Comparison of ENCODE assay signal across 12 mouse cellular contexts in the genomic region with DNA sequence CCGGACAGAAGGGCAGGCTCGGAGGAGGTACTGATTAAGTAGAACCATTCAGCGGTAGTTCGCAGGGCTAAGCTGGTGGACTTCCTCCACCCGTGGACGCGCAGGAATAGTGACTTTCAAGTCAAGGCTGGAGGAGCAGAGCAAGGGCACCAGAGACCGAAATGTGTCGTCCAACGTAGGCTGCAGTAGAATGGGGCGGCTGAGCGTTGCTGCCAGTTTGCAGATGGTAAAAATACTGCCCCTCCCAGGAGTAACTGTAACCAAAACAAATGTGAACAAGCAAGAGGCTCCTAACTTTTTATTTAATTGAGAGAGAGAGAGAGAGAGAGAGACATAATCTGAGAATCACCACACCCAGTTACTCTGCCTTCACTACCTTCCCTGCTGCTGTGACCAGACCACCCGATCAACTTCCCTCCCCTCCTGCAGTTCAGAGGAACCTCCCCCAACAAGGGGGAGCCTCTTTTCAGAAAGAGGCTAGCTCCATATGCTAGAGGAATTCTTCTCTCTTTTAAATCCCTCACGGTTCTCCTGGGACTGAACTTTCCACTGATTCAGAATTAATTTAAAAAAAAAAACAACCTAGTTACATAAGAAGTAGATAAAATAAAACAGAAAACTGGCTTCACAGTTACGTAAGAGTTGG. TPM values are rescaled to one million over a fixed set of nuclear protein-coding genes. Genes with fewer than 3 reads are reported as not detected.
A peak's percentile ranks its signal among the peaks of the same experiment; 100 is the strongest.
DNase-seq lines count a peak whose midpoint lies in the region; ATAC-seq and TF ChIP-seq lines count a peak whose summit lies in the region.
"Had no signal": no experiment of that assay in that cellular context is flagged by ENCODE, and none has a peak within 500 bp of the region (broad histone marks: within the 10 kb centered on the region; RNA-seq: fewer than 3 reads in every experiment).

No protein-coding gene starts in this region.

- no peaks in the 10 kb centered on the region for H3K27me3 ChIP-seq in hindbrain, embryonic 10.5 days (ENCODE audit: insufficient read depth, poor library complexity, severe bottlenecking)
- H3K27me3 ChIP-seq in hindbrain, embryonic 13.5 days: no peaks in the 10 kb centered on the region
- 0 out of 2 replicates have a peak, but pooled peaks cover 3% of the 10 kb centered on the region for H3K27me3 ChIP-seq in E14TG2a.4 (ENCODE audit: insufficient read depth, low read length)
- H3K27me3 ChIP-seq in hindbrain, embryonic 14.5 days (ENCODE audit: control insufficient read depth, insufficient read depth, low read length): no peaks in the 10 kb centered on the region

- peak overlapping the region; percentile 69 for H3K27ac ChIP-seq in hindbrain, embryonic 10.5 days
- H3K27ac ChIP-seq in hindbrain, embryonic 13.5 days: no peak overlapping the region
- H3K27ac ChIP-seq in hindbrain, embryonic 14.5 days: peak overlapping the region; percentile 14; the same call in 1 of the 2 replicates

- DNase-seq in hindbrain, embryonic 10.5 days (ENCODE audit: low spot score): no peak
- DNase-seq in NIH3T3 (ENCODE audit: low read depth): peak; percentile 10
- no peak for DNase-seq in hindbrain, embryonic 14.5 days (ENCODE audit: low spot score)
- DNase-seq in cerebellum, postnatal 25 days: no peak
- no peak for DNase-seq in layer of hippocampus, adult 8-10 months (ENCODE audit: low spot score in 2 of 2)
- DNase-seq: adrenal gland, adult 8-10 months; cerebellum, postnatal 36 days; gastrocnemius, postnatal 25 days; kidney, adult 18-20 months had no signal

- ATAC-seq in hindbrain, embryonic 13.5 days (ENCODE audit: low FRiP score): no peak
- ATAC-seq in hindbrain, embryonic 14.5 days (ENCODE audit: low FRiP score): no peak

- no peak overlapping the region for H3K4me2 ChIP-seq in hindbrain, embryonic 13.5 days
- peak overlapping the region; percentile 2; the same call in 1 of the 2 replicates for H3K4me2 ChIP-seq in hindbrain, embryonic 14.5 days (replicated peaks)

- no peak overlapping the region for H3K4me3 ChIP-seq in hindbrain, embryonic 10.5 days
- no peak overlapping the region for H3K4me3 ChIP-seq in hindbrain, embryonic 13.5 days
- H3K4me3 ChIP-seq in E14TG2a.4 (replicated peaks; ENCODE audit: low read length): peak overlapping the region; percentile 55
- no peak overlapping the region for H3K4me3 ChIP-seq in hindbrain, embryonic 14.5 days (replicated peaks; ENCODE audit: low read length)

- WGBS in hindbrain, embryonic 10.5 days: 47% methylated on average over 15 of the region's 15 CpGs
- WGBS in hindbrain, embryonic 13.5 days: 44% methylated on average over 15 of the region's 15 CpGs
- WGBS in hindbrain, embryonic 14.5 days: 53% methylated on average over 15 of the region's 15 CpGs

- peaks cover 49% of the 10 kb centered on the region for H3K4me1 ChIP-seq in hindbrain, embryonic 10.5 days (replicated peaks)
- H3K4me1 ChIP-seq in hindbrain, embryonic 13.5 days (replicated peaks): peaks cover 34% of the 10 kb centered on the region
- H3K4me1 ChIP-seq in E14TG2a.4 (replicated peaks; ENCODE audit: low read depth, low read length): peaks cover 19% of the 10 kb centered on the region
- peaks cover 22% of the 10 kb centered on the region for H3K4me1 ChIP-seq in hindbrain, embryonic 14.5 days (replicated peaks; ENCODE audit: control insufficient read depth, insufficient read depth, low read length)

- no peak overlapping the region for H3K9ac ChIP-seq in hindbrain, embryonic 13.5 days
- H3K9ac ChIP-seq in hindbrain, embryonic 14.5 days: no peak overlapping the region

- no peaks in the 10 kb centered on the region for H3K36me3 ChIP-seq in hindbrain, embryonic 10.5 days
- no peaks in the 10 kb centered on the region for H3K36me3 ChIP-seq in hindbrain, embryonic 13.5 days
- no peaks in the 10 kb centered on the region for H3K36me3 ChIP-seq in E14TG2a.4 (ENCODE audit: insufficient read depth, low read length)
- no peaks in the 10 kb centered on the region for H3K36me3 ChIP-seq in hindbrain, embryonic 14.5 days (replicated peaks; ENCODE audit: control insufficient read depth, insufficient read depth)
- H3K36me3 ChIP-seq: G1E had no signal

- TF ChIP-seq CTCF in E14TG2a.4 (conservative IDR thresholded peaks at IDR 0.05; ENCODE audit: low read length): no peak

- H3K9me3 ChIP-seq in hindbrain, embryonic 10.5 days: no peaks in the 10 kb centered on the region
- no peaks in the 10 kb centered on the region for H3K9me3 ChIP-seq in hindbrain, embryonic 13.5 days
- H3K9me3 ChIP-seq in E14TG2a.4 (ENCODE audit: low read length): no peaks in the 10 kb centered on the region
- H3K9me3 ChIP-seq in hindbrain, embryonic 14.5 days (ENCODE audit: control insufficient read depth, low read length): no peaks in the 10 kb centered on the region
- H3K9me3 ChIP-seq: G1E had no signal

RNA-seq across cellular contexts. Expression of gene Cnmd, which starts 15.3 kb away (rescaled TPM):
- 17.3 and 20.8 TPM in 2 replicates for polyA plus RNA-seq in hindbrain, embryonic 10.5 days (2016; fragmentation: Nextera tagmentation; extraction: Ambion mirVana)
- 5.1 and 11.3 TPM in 2 replicates for polyA plus RNA-seq in hindbrain, embryonic 13.5 days (2015; fragmentation: Nextera tagmentation; extraction: Ambion mirVana)
- polyA plus RNA-seq in hindbrain, embryonic 14.5 days (2014; fragmentation: Nextera tagmentation; extraction: Ambion mirVana): 2.6 and 4.2 TPM in 2 replicates
- 1 to 10 TPM; 1.7 to 6.2 (median 3.7) TPM for total RNA-seq in layer of hippocampus, adult 8-10 months (2022)
- polyA plus RNA-seq: G1E had no signal
